14 mouse cellular contexts compared by ENCODE assay signal in genomic region chr9:60307469-60307868, GRCm38 (mm10).
"Had no signal": no experiment of that assay in that cellular context is flagged by ENCODE, and none has a peak within 500 bp of the region (broad histone marks: within the 10 kb centered on the region; RNA-seq: fewer than 3 reads in every experiment).

No protein-coding gene starts in this region.

- H3K4me2 ChIP-seq: limb, embryonic 12.5 days; limb, embryonic 15.5 days; liver, embryonic 13.5 days; midbrain, embryonic 13.5 days; stomach, embryonic 15.5 days had no signal

- H3K4me1 ChIP-seq: liver, embryonic 13.5 days had no signal

- H3K36me3 ChIP-seq: limb, embryonic 12.5 days; limb, embryonic 15.5 days; liver, embryonic 13.5 days; midbrain, embryonic 13.5 days; stomach, embryonic 15.5 days had no signal

- H3K9me3 ChIP-seq: limb, embryonic 12.5 days; limb, embryonic 15.5 days; liver, embryonic 13.5 days; midbrain, embryonic 13.5 days; stomach, embryonic 15.5 days had no signal

- H3K4me3 ChIP-seq: limb, embryonic 12.5 days; limb, embryonic 15.5 days; liver, embryonic 13.5 days; midbrain, embryonic 13.5 days; stomach, embryonic 15.5 days had no signal

- DNase-seq: kidney, adult 18-20 months; kidney, adult 9 months; kidney, postnatal 14 days; kidney, postnatal 4 days; left cerebral cortex, postnatal 4 days; liver, embryonic 13.5 days; lung, adult 2 months; lung, postnatal 14 days; lung, postnatal 4 days; thymus, postnatal 25 days had no signal

- H3K27me3 ChIP-seq: limb, embryonic 15.5 days; liver, embryonic 13.5 days; midbrain, embryonic 13.5 days; stomach, embryonic 15.5 days had no signal

- ATAC-seq: midbrain, embryonic 13.5 days had no signal

- H3K9ac ChIP-seq: limb, embryonic 12.5 days; limb, embryonic 15.5 days; liver, embryonic 13.5 days; midbrain, embryonic 13.5 days; stomach, embryonic 15.5 days had no signal

- H3K27ac ChIP-seq: limb, embryonic 12.5 days; limb, embryonic 15.5 days; liver, embryonic 13.5 days; midbrain, embryonic 13.5 days; stomach, embryonic 15.5 days had no signal
